Mouse (Mus musculus) megakaryocyte, embryonic 14.5 days (primary cell): ENCODE data around the gene BC035044.

Source experiments
- FLI1 ChIP-seq: IDR thresholded peaks from 2 replicates; pipeline ENCODE4 v1.6.1; 2012; ENCODE audit warnings: low read length, inconsistent platforms, mixed read lengths
- GATA1 ChIP-seq: IDR thresholded peaks from 3 replicates; pipeline ENCODE4 v1.6.1; 2012; ENCODE audit warnings: mixed read lengths, low read length, inconsistent platforms, borderline replicate concordance

DNA sequence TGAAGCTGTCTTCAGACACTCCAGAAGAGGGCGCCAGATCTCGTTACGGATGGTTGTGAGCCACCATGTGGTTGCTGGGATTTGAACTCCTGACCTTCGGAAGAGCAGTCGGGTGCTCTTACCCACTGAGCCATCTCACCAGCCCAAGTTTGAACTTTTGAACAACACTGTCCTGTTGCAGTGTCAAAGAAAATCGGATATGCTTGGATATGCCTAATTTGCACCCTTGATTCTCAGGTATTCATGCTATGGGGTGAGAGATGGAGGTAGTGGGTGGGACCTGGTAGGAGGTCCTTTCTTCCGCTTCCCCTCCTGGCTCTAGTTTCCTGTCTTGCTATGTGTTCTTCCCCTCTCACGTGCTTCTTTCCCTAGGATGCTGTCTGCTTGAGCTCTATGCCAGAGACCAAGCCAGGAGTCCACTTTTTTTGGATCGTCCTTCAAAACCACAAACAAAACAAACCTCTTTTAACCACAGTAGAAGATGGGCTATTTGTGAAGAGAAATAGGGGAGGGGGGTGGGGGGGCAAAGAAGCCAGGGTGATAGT is 44.9 kb downstream of the BC035044 start:
- TF ChIP-seq GATA1 (no peak), FLI1 (no peak)
